Mouse (Mus musculus) c-Kit-negative CD71-positive TER-119-positive erythroid progenitor cells, embryonic 14.5 days (primary cell): ENCODE data around the gene Ccdc124.
"Not testable (repeated sequence)": the region's sequence is repeated elsewhere in the genome, so short reads cannot be mapped to it uniquely, and the experiment has no call there.

ENCODE experiments used
- DNase-seq: peaks from one replicate; pipeline ENCODE4 v3.0.0-alpha.2; 2013; ENCODE audit warnings: low read depth, low spot score

The Ccdc124 gene

GRCm38 (mm10) chr8:70895571-70896259, 22.0 kb upstream of the Ccdc124 start:
- not testable (repeated sequence) for DNase-seq

GRCm38 (mm10) chr8:70894771-70895545, 21.2 kb upstream of the Ccdc124 start:
- no peak for DNase-seq

- no peak for DNase-seq
Observed at GRCm38 (mm10) chr8:70894385-70894720, 20.6 kb upstream of the Ccdc124 start.

- DNase-seq, result peak; percentile 61
Observed at GRCm38 (mm10) chr8:70893656-70894384, 20.1 kb upstream of the Ccdc124 start.

- DNase-seq, result no peak
Observed at GRCm38 (mm10) chr8:70892896-70893655, 19.3 kb upstream of the Ccdc124 start.

GRCm38 (mm10) chr8:70892022-70892895, 18.5 kb upstream of the Ccdc124 start, which contains the start of gene Slc5a5:
TSS of gene Slc5a5 (minus strand) at chr8:70892757.
- DNase-seq, result no peak

GRCm38 (mm10) chr8:70891356-70891755, 17.6 kb upstream of the Ccdc124 start:
- DNase-seq, result no peak

GRCm38 (mm10) chr8:70890656-70891055, 16.9 kb upstream of the Ccdc124 start:
- no peak for DNase-seq

GRCm38 (mm10) chr8:70887669-70888068, 13.9 kb upstream of the Ccdc124 start:
- peak; percentile 60 for DNase-seq

- DNase-seq, result no peak
Observed at GRCm38 (mm10) chr8:70885612-70886011, 11.9 kb upstream of the Ccdc124 start.

GRCm38 (mm10) chr8:70884683-70885082, 10.9 kb upstream of the Ccdc124 start:
- no peak for DNase-seq

GRCm38 (mm10) chr8:70884186-70884585, 10.5 kb upstream of the Ccdc124 start:
- no peak for DNase-seq

GRCm38 (mm10) chr8:70880546-70880945, 6.8 kb upstream of the Ccdc124 start:
- no peak for DNase-seq

- DNase-seq, result no peak
Observed at GRCm38 (mm10) chr8:70880126-70880525, 6.4 kb upstream of the Ccdc124 start.

- DNase-seq, result no peak
Observed at GRCm38 (mm10) chr8:70879500-70879899, 5.8 kb upstream of the Ccdc124 start.

GRCm38 (mm10) chr8:70878178-70878577, 4.4 kb upstream of the Ccdc124 start:
- DNase-seq, result no peak

GRCm38 (mm10) chr8:70876382-70876781, 2.6 kb upstream of the Ccdc124 start:
- no peak for DNase-seq

GRCm38 (mm10) chr8:70874441-70874840, 706 bp upstream of the Ccdc124 start:
- no peak for DNase-seq

- no peak for DNase-seq
Observed at GRCm38 (mm10) chr8:70872643-70873363, 932 bp downstream of the Ccdc124 start.

GRCm38 (mm10) chr8:70871195-70871807, 2.4 kb downstream of the Ccdc124 start:
- no peak for DNase-seq
